Mouse (Mus musculus): ENCODE measurements around the gene Cldn19. TPM values are rescaled to one million over a fixed set of nuclear protein-coding genes. Genes with fewer than 3 reads are reported as not detected.
"Not testable (repeated sequence)": the region's sequence is repeated elsewhere in the genome, so short reads cannot be mapped to it uniquely, and the experiment has no call there.

Gene Cldn19
- total RNA-seq, 2 experiments from 2014 or later = 6.2 to 16.8 TPM

- intact Hi-C loops (cut with DNase I; ENCODE audit: low total_unique reads) = loop anchor here (10.0 kb wide), 3 partner anchors 287 to 1127 kb away; partner anchors contain the start of genes Foxj3 and Frg2f1
- DNase-seq = peak; percentile 79
Observed at GRCm38 (mm10) chr4:119247462-119248235, 7.6 kb upstream of the Cldn19 start.

- no peak for DNase-seq
- intact Hi-C loops (cut with DNase I; ENCODE audit: low total_unique reads) = loop anchor here (10.0 kb wide), 3 partner anchors 286 to 1126 kb away; partner anchors contain the start of genes Foxj3 and Frg2f1
Observed at GRCm38 (mm10) chr4:119248407-119248965, 6.7 kb upstream of the Cldn19 start.

- intact Hi-C loops (cut with DNase I; ENCODE audit: low total_unique reads) = no loop called here
- DNase-seq = no peak
Observed at GRCm38 (mm10) chr4:119252025-119252808, 3.0 kb upstream of the Cldn19 start.

GRCm38 (mm10) chr4:119254012-119254618 is 1.1 kb upstream of the Cldn19 start:
- intact Hi-C loops (cut with DNase I; ENCODE audit: low total_unique reads) = no loop called here
- DNase-seq = no peak

GRCm38 (mm10) chr4:119257083-119257482 is 1.9 kb downstream of the Cldn19 start:
- no peak for DNase-seq
- intact Hi-C loops (cut with DNase I; ENCODE audit: low total_unique reads) = no loop called here

- DNase-seq = no peak
- intact Hi-C loops (cut with DNase I; ENCODE audit: low total_unique reads) = no loop called here
Observed at GRCm38 (mm10) chr4:119259344-119260254, 4.4 kb downstream of the Cldn19 start.

- DNase-seq = no peak
- intact Hi-C loops (cut with DNase I; ENCODE audit: low total_unique reads) = no loop called here
Observed at GRCm38 (mm10) chr4:119261087-119261713, 6.0 kb downstream of the Cldn19 start.

GRCm38 (mm10) chr4:119262483-119262882 is 7.3 kb downstream of the Cldn19 start:
- DNase-seq = no peak
- intact Hi-C loops (cut with DNase I; ENCODE audit: low total_unique reads) = no loop called here

GRCm38 (mm10) chr4:119263459-119263858 is 8.2 kb downstream of the Cldn19 start:
- DNase-seq = no peak
- intact Hi-C loops (cut with DNase I; ENCODE audit: low total_unique reads) = no loop called here

- DNase-seq = no peak
- intact Hi-C loops (cut with DNase I; ENCODE audit: low total_unique reads) = no loop called here
Observed at GRCm38 (mm10) chr4:119266606-119267005, 11.4 kb downstream of the Cldn19 start.

GRCm38 (mm10) chr4:119274627-119275026 is 19.4 kb downstream of the Cldn19 start:
- intact Hi-C loops (cut with DNase I; ENCODE audit: low total_unique reads) = no loop called here
- DNase-seq = no peak

- intact Hi-C loops (cut with DNase I; ENCODE audit: low total_unique reads) = no loop called here
- DNase-seq = no peak
Observed at GRCm38 (mm10) chr4:119275226-119275625, 20.0 kb downstream of the Cldn19 start.

GRCm38 (mm10) chr4:119275726-119276125 is 20.5 kb downstream of the Cldn19 start:
- no peak for DNase-seq
- intact Hi-C loops (cut with DNase I; ENCODE audit: low total_unique reads) = no loop called here

- DNase-seq; intact Hi-C loops (cut with DNase I; ENCODE audit: low total_unique reads): not testable (repeated sequence)
Observed at GRCm38 (mm10) chr4:119278784-119279183, 23.6 kb downstream of the Cldn19 start.

- DNase-seq = no peak
- intact Hi-C loops (cut with DNase I; ENCODE audit: low total_unique reads) = no loop called here
Observed at GRCm38 (mm10) chr4:119284861-119285260, 29.6 kb downstream of the Cldn19 start.

GRCm38 (mm10) chr4:119285336-119285735 is 30.1 kb downstream of the Cldn19 start:
- DNase-seq = no peak
- intact Hi-C loops (cut with DNase I; ENCODE audit: low total_unique reads) = no loop called here

- intact Hi-C loops (cut with DNase I; ENCODE audit: low total_unique reads) = no loop called here
- DNase-seq = no peak
Observed at GRCm38 (mm10) chr4:119291921-119292320, 36.7 kb downstream of the Cldn19 start.

- intact Hi-C loops (cut with DNase I; ENCODE audit: low total_unique reads) = no loop called here
- DNase-seq = peak; percentile 50
Observed at GRCm38 (mm10) chr4:119292771-119293573, 37.8 kb downstream of the Cldn19 start.

Data from gastrocnemius, postnatal 14 days (tissue).